Mouse (Mus musculus) kidney, adult 9 months (tissue): ENCODE measurements around the gene Rab5a.

ENCODE experiments used
- DNase-seq: peaks from one replicate; pipeline ENCODE4 v3.0.0; 2022

Rab5a gene

GRCm38 (mm10) chr17:53543591-53544324 is 64.7 kb downstream of the Rab5a start:
- DNase-seq = no peak

- DNase-seq = no peak
These were observed 72.6 kb downstream of the Rab5a start for GRCm38 (mm10) chr17:53551306-53552299.

- DNase-seq = peak; percentile 34
These were observed 75.1 kb downstream of the Rab5a start for GRCm38 (mm10) chr17:53554088-53554487.

- DNase-seq = no peak
These were observed 75.8 kb downstream of the Rab5a start for GRCm38 (mm10) chr17:53554813-53555212.
